Mouse (Mus musculus): ENCODE results near the gene Pcbd1.
"Not testable (repeated sequence)": the region's sequence is repeated elsewhere in the genome, so short reads cannot be mapped to it uniquely, and the experiment has no call there.

The Pcbd1 gene

GRCm38 (mm10) chr10:61103564-61104114, 14.5 kb downstream of the Pcbd1 start:
- no peak for DNase-seq

GRCm38 (mm10) chr10:61114246-61114720, 25.2 kb downstream of the Pcbd1 start:
- no peak for DNase-seq

- not testable (repeated sequence) for DNase-seq
Measured at GRCm38 (mm10) chr10:61121732-61122131, 32.6 kb downstream of the Pcbd1 start.

- no peak for DNase-seq
Measured at GRCm38 (mm10) chr10:61123276-61123913, 34.3 kb downstream of the Pcbd1 start.

GRCm38 (mm10) chr10:61124462-61124861, 35.3 kb downstream of the Pcbd1 start:
- no peak for DNase-seq

- DNase-seq = no peak
Measured at GRCm38 (mm10) chr10:61128701-61129365, 39.7 kb downstream of the Pcbd1 start.

GRCm38 (mm10) chr10:61130959-61131358, 41.8 kb downstream of the Pcbd1 start:
- DNase-seq = no peak

- no peak for DNase-seq
Measured at GRCm38 (mm10) chr10:61134041-61134440, 44.9 kb downstream of the Pcbd1 start.

GRCm38 (mm10) chr10:61135226-61135839, 46.2 kb downstream of the Pcbd1 start:
- DNase-seq = no peak

- DNase-seq = no peak
Measured at GRCm38 (mm10) chr10:61137567-61137966, 48.4 kb downstream of the Pcbd1 start.

- DNase-seq = no peak
Measured at GRCm38 (mm10) chr10:61143343-61143742, 54.2 kb downstream of the Pcbd1 start.

Measured in retina, postnatal 1 day (tissue).